19 mouse cellular contexts compared by ENCODE assay signal in the genomic region with DNA sequence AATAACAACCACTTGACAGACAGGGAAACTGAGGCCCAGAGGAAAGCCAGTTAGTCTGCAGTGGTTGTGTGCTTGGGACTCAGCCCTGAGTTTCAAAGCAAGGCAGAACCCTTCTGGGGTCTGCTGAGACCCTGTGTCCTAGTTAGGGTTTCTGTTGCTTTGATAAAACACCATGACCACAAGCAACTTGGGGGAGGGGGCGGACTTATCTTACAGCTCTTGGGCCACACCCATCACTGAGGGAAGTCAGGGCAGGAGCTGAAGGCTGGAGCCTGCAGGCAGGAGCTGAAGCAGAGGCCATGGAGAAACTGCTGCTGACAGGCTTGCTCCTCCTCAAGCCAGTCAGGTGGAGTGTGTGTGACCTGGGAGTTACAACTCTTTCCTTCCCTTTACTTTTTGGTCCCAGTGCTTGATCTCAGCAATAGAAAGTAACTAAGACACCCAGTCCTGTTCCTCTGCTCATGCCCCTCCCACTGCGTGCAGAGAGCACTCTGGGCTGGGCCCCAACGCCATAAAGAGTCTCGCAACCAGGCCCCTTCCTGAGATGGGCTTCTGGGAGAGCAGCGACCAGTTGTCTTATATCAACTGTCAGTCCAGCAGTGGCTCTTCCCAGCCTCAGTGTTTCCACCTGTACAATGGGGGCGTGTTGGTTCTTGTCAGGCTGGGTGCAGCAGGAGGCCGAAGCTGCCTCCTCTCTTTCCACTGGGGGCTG. TPM values are rescaled to one million over a fixed set of nuclear protein-coding genes. Genes with fewer than 3 reads are reported as not detected.
DNase-seq lines count a peak whose midpoint lies in the region; ATAC-seq and TF ChIP-seq lines count a peak whose summit lies in the region.
"Had no signal": no experiment of that assay in that cellular context is flagged by ENCODE, and none has a peak within 500 bp of the region (broad histone marks: within the 10 kb centered on the region; RNA-seq: fewer than 3 reads in every experiment).

No protein-coding gene starts in this region.

- ATAC-seq in forebrain, embryonic 12.5 days (ENCODE audit: low FRiP score) = no peak
- no peak for ATAC-seq in forebrain, embryonic 13.5 days
- ATAC-seq in embryonic facial prominence, embryonic 12.5 days (ENCODE audit: insufficient number of reproducible peaks, insufficient read depth, low FRiP score, low TSS enrichment) = no peak
- peak; percentile 60 for ATAC-seq in liver, embryonic 11.5 days (replicated peaks; ENCODE audit: low FRiP score)
- ATAC-seq in hindbrain, embryonic 13.5 days (ENCODE audit: low FRiP score) = no peak

- 0 out of 2 replicates have a peak overlapping the region, but pooled peaks have one; percentile 8 for H3K9ac ChIP-seq in forebrain, embryonic 12.5 days
- H3K9ac ChIP-seq in forebrain, embryonic 13.5 days = no peak overlapping the region
- H3K9ac ChIP-seq in embryonic facial prominence, embryonic 12.5 days = no peak overlapping the region
- H3K9ac ChIP-seq in liver, embryonic 11.5 days (ENCODE audit: low read depth, low read length) = peak overlapping the region; percentile 35
- H3K9ac ChIP-seq in hindbrain, embryonic 13.5 days = no peak overlapping the region
- H3K9ac ChIP-seq: hindbrain, embryonic 12.5 days; neural tube, embryonic 12.5 days had no signal

- TF ChIP-seq CTCF in E14TG2a.4 (conservative IDR thresholded peaks at IDR 0.05; ENCODE audit: low read length) = no peak

- WGBS in forebrain, embryonic 12.5 days = 66% methylated on average over 7 of the region's 7 CpGs
- WGBS in forebrain, embryonic 13.5 days = 48% methylated on average over 7 of the region's 7 CpGs
- 47% methylated on average over 7 of the region's 7 CpGs for WGBS in embryonic facial prominence, embryonic 12.5 days
- 35% methylated on average over 7 of the region's 7 CpGs for WGBS in liver, embryonic 11.5 days
- 53% methylated on average over 7 of the region's 7 CpGs for WGBS in hindbrain, embryonic 13.5 days

- H3K4me2 ChIP-seq in forebrain, embryonic 12.5 days = no peak overlapping the region
- no peak overlapping the region for H3K4me2 ChIP-seq in forebrain, embryonic 13.5 days
- H3K4me2 ChIP-seq in embryonic facial prominence, embryonic 12.5 days (replicated peaks) = peak overlapping the region; percentile 41; the same call in 1 of the 2 replicates
- peak overlapping the region; percentile 46 for H3K4me2 ChIP-seq in liver, embryonic 11.5 days
- no peak overlapping the region for H3K4me2 ChIP-seq in hindbrain, embryonic 13.5 days

- H3K4me3 ChIP-seq in forebrain, embryonic 12.5 days (replicated peaks) = no peak overlapping the region
- no peak overlapping the region for H3K4me3 ChIP-seq in forebrain, embryonic 13.5 days
- H3K4me3 ChIP-seq in E14TG2a.4 (replicated peaks; ENCODE audit: low read length) = peak overlapping the region; percentile 81
- H3K4me3 ChIP-seq in embryonic facial prominence, embryonic 12.5 days = no peak overlapping the region
- no peak overlapping the region for H3K4me3 ChIP-seq in liver, embryonic 11.5 days (ENCODE audit: low read depth, low read length)
- H3K4me3 ChIP-seq in hindbrain, embryonic 13.5 days = no peak overlapping the region
- H3K4me3 ChIP-seq: hindbrain, embryonic 12.5 days; neural tube, embryonic 12.5 days had no signal

- H3K27me3 ChIP-seq in forebrain, embryonic 12.5 days = peaks cover 93% of the 10 kb centered on the region
- peaks cover 68% of the 10 kb centered on the region for H3K27me3 ChIP-seq in forebrain, embryonic 13.5 days
- peaks cover 43% of the 10 kb centered on the region for H3K27me3 ChIP-seq in E14TG2a.4 (ENCODE audit: insufficient read depth, low read length)
- H3K27me3 ChIP-seq in embryonic facial prominence, embryonic 12.5 days = peaks cover 74% of the 10 kb centered on the region
- H3K27me3 ChIP-seq in liver, embryonic 11.5 days (replicated peaks; ENCODE audit: control insufficient read depth, insufficient read depth, low read length) = peaks cover 63% of the 10 kb centered on the region
- peaks cover 97% of the 10 kb centered on the region for H3K27me3 ChIP-seq in hindbrain, embryonic 13.5 days

- peaks cover 21% of the 10 kb centered on the region for H3K4me1 ChIP-seq in forebrain, embryonic 12.5 days
- H3K4me1 ChIP-seq in forebrain, embryonic 13.5 days = peaks cover 18% of the 10 kb centered on the region
- peaks cover 47% of the 10 kb centered on the region for H3K4me1 ChIP-seq in E14TG2a.4 (replicated peaks; ENCODE audit: low read depth, low read length)
- H3K4me1 ChIP-seq in embryonic facial prominence, embryonic 12.5 days = peaks cover 48% of the 10 kb centered on the region
- H3K4me1 ChIP-seq in liver, embryonic 11.5 days (replicated peaks; ENCODE audit: control insufficient read depth, insufficient read depth, low read length) = peaks cover 38% of the 10 kb centered on the region
- H3K4me1 ChIP-seq in hindbrain, embryonic 13.5 days (replicated peaks) = peaks cover 22% of the 10 kb centered on the region

- H3K36me3 ChIP-seq in forebrain, embryonic 12.5 days (replicated peaks) = no peaks in the 10 kb centered on the region
- no peaks in the 10 kb centered on the region for H3K36me3 ChIP-seq in forebrain, embryonic 13.5 days (ENCODE audit: poor library complexity, severe bottlenecking)
- H3K36me3 ChIP-seq in E14TG2a.4 (ENCODE audit: insufficient read depth, low read length) = no peaks in the 10 kb centered on the region
- no peaks in the 10 kb centered on the region for H3K36me3 ChIP-seq in embryonic facial prominence, embryonic 12.5 days
- H3K36me3 ChIP-seq in liver, embryonic 11.5 days (ENCODE audit: control insufficient read depth, insufficient read depth, low read length) = no peaks in the 10 kb centered on the region
- H3K36me3 ChIP-seq in hindbrain, embryonic 13.5 days = no peaks in the 10 kb centered on the region
- H3K36me3 ChIP-seq: hindbrain, embryonic 12.5 days; neural tube, embryonic 12.5 days had no signal

- no peaks in the 10 kb centered on the region for H3K9me3 ChIP-seq in forebrain, embryonic 12.5 days
- H3K9me3 ChIP-seq in forebrain, embryonic 13.5 days (replicated peaks) = no peaks in the 10 kb centered on the region
- 0 out of 2 replicates have a peak, but pooled peaks cover 3% of the 10 kb centered on the region for H3K9me3 ChIP-seq in E14TG2a.4 (ENCODE audit: low read length)
- no peaks in the 10 kb centered on the region for H3K9me3 ChIP-seq in embryonic facial prominence, embryonic 12.5 days
- no peaks in the 10 kb centered on the region for H3K9me3 ChIP-seq in liver, embryonic 11.5 days (ENCODE audit: control insufficient read depth, low read length)
- no peaks in the 10 kb centered on the region for H3K9me3 ChIP-seq in hindbrain, embryonic 13.5 days
- H3K9me3 ChIP-seq: hindbrain, embryonic 12.5 days; neural tube, embryonic 12.5 days had no signal

- no peak overlapping the region for H3K27ac ChIP-seq in forebrain, embryonic 12.5 days
- no peak overlapping the region for H3K27ac ChIP-seq in forebrain, embryonic 13.5 days
- peak overlapping the region; percentile 85 for H3K27ac ChIP-seq in embryonic facial prominence, embryonic 12.5 days
- H3K27ac ChIP-seq in liver, embryonic 11.5 days (ENCODE audit: low read depth, low read length) = peak overlapping the region; percentile 56
- H3K27ac ChIP-seq in hindbrain, embryonic 13.5 days = no peak overlapping the region
- H3K27ac ChIP-seq: hindbrain, embryonic 12.5 days; macrophage; neural tube, embryonic 12.5 days had no signal

- peak; percentile 59 for DNase-seq in liver, embryonic 11.5 days (ENCODE audit: low spot score)
- DNase-seq in thymus, postnatal 10 days (ENCODE audit: low spot score in 2 of 2) = no peak
- no peak for DNase-seq in cerebellum, postnatal 10 days
- DNase-seq: adrenal gland, postnatal 14 days; cerebellum, adult 8-10 months; kidney, adult 18-20 months; kidney, postnatal 4 days; lung, adult 18-20 months; midbrain, embryonic 14.5 days; right cerebral cortex, postnatal 25 days; thymus, postnatal 4 days had no signal

RNA-seq across cellular contexts. Expression of a gene that starts 47.5 kb away (rescaled TPM):
- polyA plus RNA-seq in forebrain, embryonic 12.5 days (2016; fragmentation: Nextera tagmentation; extraction: Ambion mirVana) = 0.05 and 0.09 TPM in 2 replicates
- polyA plus RNA-seq in forebrain, embryonic 13.5 days (2015; fragmentation: Nextera tagmentation; extraction: Ambion mirVana) = not detected in 2 replicates
- 1.3 TPM in 2 replicates for polyA plus RNA-seq in embryonic facial prominence, embryonic 12.5 days (2016; fragmentation: Nextera tagmentation; extraction: Ambion mirVana)
- polyA plus RNA-seq in liver, embryonic 11.5 days (2014; fragmentation: Nextera tagmentation; extraction: Ambion mirVana) = 0.71 and 0.82 TPM in 2 replicates
- polyA plus RNA-seq in hindbrain, embryonic 13.5 days (2015; fragmentation: Nextera tagmentation; extraction: Ambion mirVana) = 0.10 and 0.27 TPM in 2 replicates
- polyA plus RNA-seq: midbrain, embryonic 14.5 days had no signal

Comparison
In these comparisons a context has a peak if more than half of its experiments do, and no peak if none do; other contexts are left out.
1. H3K9ac ChIP-seq: peak in forebrain, embryonic 12.5 days (single experiment) and liver, embryonic 11.5 days (single experiment); none in forebrain, embryonic 13.5 days (single experiment), embryonic facial prominence, embryonic 12.5 days (single experiment) and hindbrain, embryonic 13.5 days (single experiment).
2. H3K27ac ChIP-seq: peak in embryonic facial prominence, embryonic 12.5 days (single experiment) and liver, embryonic 11.5 days (single experiment); none in forebrain, embryonic 12.5 days (single experiment), forebrain, embryonic 13.5 days (single experiment) and hindbrain, embryonic 13.5 days (single experiment).
3. H3K4me2 ChIP-seq: peak in embryonic facial prominence, embryonic 12.5 days (single experiment) and liver, embryonic 11.5 days (single experiment); none in forebrain, embryonic 12.5 days (single experiment), forebrain, embryonic 13.5 days (single experiment) and hindbrain, embryonic 13.5 days (single experiment).